Mouse (Mus musculus): ENCODE data around the gene Myadm.

DNA sequence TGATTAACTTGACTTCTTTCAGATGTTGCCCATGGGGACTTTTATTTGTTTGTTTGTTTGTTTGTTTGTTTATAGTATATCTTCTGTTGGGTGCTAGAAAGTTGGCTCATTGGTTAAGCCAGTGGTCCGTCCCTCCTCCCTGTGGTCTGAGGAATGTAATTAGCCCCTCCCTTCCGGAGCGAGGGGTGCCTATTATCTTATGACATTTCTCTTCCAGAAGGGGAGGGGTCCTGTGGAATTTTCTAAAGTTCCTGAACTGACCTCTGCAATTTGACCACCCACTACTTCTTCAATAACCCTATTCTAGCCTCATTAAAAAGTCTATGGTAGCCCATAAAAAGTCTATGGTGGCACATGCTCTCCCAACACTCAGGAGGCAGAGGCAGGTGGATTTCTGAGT is 21.6 kb upstream of the Myadm start:
- no peak for TF ChIP-seq CTCF (IDR thresholded peaks at IDR 0.05; ENCODE audit: low read depth, low read length)
- no peak for TF ChIP-seq POLR2A (IDR thresholded peaks at IDR 0.05; ENCODE audit: borderline replicate concordance, low read depth, low read length)
